Mouse (Mus musculus) midbrain, postnatal 0 days (tissue): ENCODE measurements around the gene Igtp. TPM values are rescaled to one million over a fixed set of nuclear protein-coding genes. Genes with fewer than 3 reads are reported as not detected.
"Not testable (repeated sequence)": the region's sequence is repeated elsewhere in the genome, so short reads cannot be mapped to it uniquely, and the experiment has no call there.

ENCODE experiments used
- ATAC-seq: fragments of 200-750 bp; cut with Nextera tagmentation; 2 replicates; pipeline ENCODE4 v1.8.0; 2017; ENCODE audit warnings: moderate number of reproducible peaks, mild to moderate bottlenecking, moderate TSS enrichment, moderate library complexity; ENCODE audit not compliant: low FRiP score
- DNase-seq: peaks from one replicate; pipeline ENCODE4 v3.0.0-alpha.2; 2015; ENCODE audit warnings: low spot score
- H3K27ac ChIP-seq: fragments of 300-500 bp; sonication (generic); 2 replicates; pipeline ENCODE4 v1.5.1; 2014; ENCODE audit warnings: low read depth, mild to moderate bottlenecking, low read length, mixed read lengths
- H3K27me3 ChIP-seq: fragments of 300-500 bp; sonication (generic); 2 replicates; pipeline ENCODE4 v1.6.1; 2014; ENCODE audit warnings: low read length, control low read depth, mixed read lengths; ENCODE audit not compliant: insufficient read depth
- H3K36me3 ChIP-seq: fragments of 300-500 bp; sonication (generic); 2 replicates; pipeline ENCODE4 v1.6.1; 2014; ENCODE audit warnings: low read length, control low read depth, mixed read lengths; ENCODE audit not compliant: insufficient read depth
- H3K4me1 ChIP-seq: fragments of 300-500 bp; sonication (generic); 2 replicates; pipeline ENCODE4 v1.6.1; 2014; ENCODE audit warnings: mild to moderate bottlenecking, control low read depth, antibody characterized with exemption, low read length, mixed read lengths; ENCODE audit not compliant: insufficient read depth
- H3K4me2 ChIP-seq: fragments of 300-500 bp; sonication (generic); 2 replicates; pipeline ENCODE4 v1.6.1; 2014; ENCODE audit warnings: low read depth, mild to moderate bottlenecking, low read length, mixed read lengths; ENCODE audit not compliant: poor library complexity, severe bottlenecking
- H3K4me3 ChIP-seq: fragments of 300-500 bp; sonication (generic); 2 replicates; pipeline ENCODE4 v1.5.1; 2014; ENCODE audit warnings: low read depth, mild to moderate bottlenecking, low read length, moderate library complexity
- H3K9ac ChIP-seq: fragments of 300-500 bp; sonication (generic); replicated peaks from 2 replicates; pipeline ENCODE4 v1.6.1; 2014; ENCODE audit warnings: mild to moderate bottlenecking, low read length, moderate library complexity, mixed read lengths; ENCODE audit not compliant: poor library complexity, severe bottlenecking
- H3K9me3 ChIP-seq: fragments of 300-500 bp; sonication (generic); 2 replicates; pipeline ENCODE4 v1.6.1; 2016; ENCODE audit warnings: low read length, control low read depth
- CTCF ChIP-seq: IDR thresholded peaks from 2 replicates; pipeline ENCODE4 v1.5.1; 2016; ENCODE audit warnings: antibody characterized with exemption, mild to moderate bottlenecking
- WGBS: fragments of 180-500 bp; shearing (Covaris S2); extraction: QIAGEN DNeasy Blood & Tissue Kit; methylation state at CpG from one replicate; pipeline ENCODE4 v1.1.7; 2014; 5-methylcytosine and 5-hydroxymethylcytosine counted together
- polyA plus RNA-seq: library from polyadenylated mRNA; unstranded; fragments of >200 nt; fragmentation: Nextera tagmentation; extraction: Ambion mirVana; gene quantifications from 2 replicates; pipeline ENCODE4 v1.2.1, GENCODE M21; 2015
- total RNA-seq: library from RNA; depleted of rRNA; stranded (reverse); fragments of >200 nt; gene quantifications from 2 replicates; pipeline ENCODE4 v1.2.3, GENCODE M21; 2014

Gene Igtp
- total and polyA plus RNA-seq, 2 experiments from 2014 or later: 1.9 to 2.4 TPM

- no peaks in the 10 kb centered on the region for H3K9me3 ChIP-seq
- no peak overlapping the region for H3K9ac ChIP-seq
- DNase-seq (no peak), ATAC-seq (no peak)
- WGBS: 86% methylated on average over 1 of the region's 1 CpGs
- H3K36me3 ChIP-seq: no peaks in the 10 kb centered on the region
- no peak overlapping the region for H3K27ac ChIP-seq
- no peak for TF ChIP-seq CTCF
- no peaks in the 10 kb centered on the region for H3K27me3 ChIP-seq
- no peak overlapping the region for H3K4me2 ChIP-seq
- no peaks in the 10 kb centered on the region for H3K4me1 ChIP-seq
- no peak overlapping the region for H3K4me3 ChIP-seq
Observed at GRCm38 (mm10) chr11:58210321-58210886, 11.0 kb downstream of the Igtp start.

- no peak overlapping the region for H3K27ac ChIP-seq
- 30% methylated on average over 9 of the region's 9 CpGs for WGBS
- H3K9ac ChIP-seq: no peak overlapping the region
- H3K4me1 ChIP-seq: no peaks in the 10 kb centered on the region
- H3K9me3 ChIP-seq: no peaks in the 10 kb centered on the region
- H3K4me3 ChIP-seq: no peak overlapping the region
- no peak overlapping the region for H3K4me2 ChIP-seq
- ATAC-seq (no peak), DNase-seq (no peak)
- H3K36me3 ChIP-seq: no peaks in the 10 kb centered on the region
- no peak for TF ChIP-seq CTCF
- no peaks in the 10 kb centered on the region for H3K27me3 ChIP-seq
Observed at GRCm38 (mm10) chr11:58211062-58211681, 11.8 kb downstream of the Igtp start.

- TF ChIP-seq CTCF: no peak
- 11% methylated on average over 2 of the region's 2 CpGs for WGBS
- no peak for ATAC-seq
Observed at GRCm38 (mm10) chr11:58211682-58212067, 12.3 kb downstream of the Igtp start.

GRCm38 (mm10) chr11:58213673-58214342, 14.5 kb downstream of the Igtp start:
- WGBS: 83% methylated on average over 7 of the region's 7 CpGs
- H3K4me2 ChIP-seq: no peak overlapping the region
- ATAC-seq: no peak
- no peak for TF ChIP-seq CTCF
- H3K9ac ChIP-seq: no peak overlapping the region
- H3K27ac ChIP-seq: no peak overlapping the region
- H3K4me1 ChIP-seq: no peaks in the 10 kb centered on the region
- no peak for DNase-seq
- H3K4me3 ChIP-seq: no peak overlapping the region
- H3K27me3 ChIP-seq: no peaks in the 10 kb centered on the region
- no peaks in the 10 kb centered on the region for H3K9me3 ChIP-seq
- no peaks in the 10 kb centered on the region for H3K36me3 ChIP-seq

More at GRCm38 (mm10) chr11:58211682-58212067, 12.3 kb downstream of the Igtp start:
- Histone ChIP-seq H3K9me3 (no peaks in the 10 kb centered on the region), H3K27me3 (no peaks in the 10 kb centered on the region), H3K4me2 (no peak overlapping the region), H3K4me1 (no peaks in the 10 kb centered on the region), H3K36me3 (no peaks in the 10 kb centered on the region), H3K9ac (no peak overlapping the region), H3K4me3 (no peak overlapping the region), H3K27ac (no peak overlapping the region)
- DNase-seq: no peak

GRCm38 (mm10) chr11:58214391-58215048, 15.2 kb downstream of the Igtp start:
- no peak for TF ChIP-seq CTCF
- 53% methylated on average over 16 of the region's 17 CpGs for WGBS
- H3K36me3 ChIP-seq: no peaks in the 10 kb centered on the region
- H3K27me3 ChIP-seq: no peaks in the 10 kb centered on the region
- peak overlapping the region; percentile 23 for H3K4me3 ChIP-seq
- H3K27ac ChIP-seq: no peak overlapping the region
- no peaks in the 10 kb centered on the region for H3K9me3 ChIP-seq
- no peak overlapping the region for H3K9ac ChIP-seq
- ATAC-seq: no peak
- peak; percentile 25 for DNase-seq
- peak overlapping the region; percentile 24; the same call in 1 of the 2 replicates for H3K4me2 ChIP-seq
- no peaks in the 10 kb centered on the region for H3K4me1 ChIP-seq

- H3K27me3 ChIP-seq, H3K9me3 ChIP-seq, DNase-seq, H3K4me1 ChIP-seq, H3K36me3 ChIP-seq, ATAC-seq, H3K27ac ChIP-seq, H3K4me2 ChIP-seq, H3K9ac ChIP-seq: not testable (repeated sequence)
- H3K4me3 ChIP-seq: peak overlapping the region; percentile 23; the same call in 1 of the 2 replicates
- WGBS: 60% methylated on average over 3 of the region's 3 CpGs
Observed at GRCm38 (mm10) chr11:58215049-58215430, 15.7 kb downstream of the Igtp start.
